Mouse (Mus musculus) liver, postnatal 0 days (tissue): ENCODE results near the gene Btrc. TPM values are rescaled to one million over a fixed set of nuclear protein-coding genes. Genes with fewer than 3 reads are reported as not detected.

Experiments used
- ATAC-seq: fragments of 200-750 bp; cut with Nextera tagmentation; 2 replicates; pipeline ENCODE4 v1.8.0; 2017; ENCODE audit warnings: mild to moderate bottlenecking, moderate library complexity
- DNase-seq: peaks from one replicate; pipeline ENCODE4 v3.0.0-alpha.2; 2016
- H3K27ac ChIP-seq: fragments of 300-500 bp; sonication (generic); 2 replicates; pipeline ENCODE4 v1.5.1; 2014; ENCODE audit warnings: antibody characterized with exemption, moderate library complexity, mild to moderate bottlenecking, low read depth
- H3K27me3 ChIP-seq: fragments of 300-500 bp; sonication (generic); 2 replicates; pipeline ENCODE4 v1.6.1; 2014; ENCODE audit warnings: low read length, control low read depth, mixed read lengths; ENCODE audit not compliant: insufficient read depth
- H3K36me3 ChIP-seq: fragments of 300-500 bp; sonication (generic); replicated peaks from 2 replicates; pipeline ENCODE4 v1.6.1; 2014; ENCODE audit warnings: mild to moderate bottlenecking, control low read depth, low read length, moderate library complexity, mixed read lengths; ENCODE audit not compliant: insufficient read depth
- H3K4me1 ChIP-seq: fragments of 300-500 bp; sonication (generic); 2 replicates; pipeline ENCODE4 v1.6.1; 2014; ENCODE audit warnings: antibody characterized with exemption, mild to moderate bottlenecking, control low read depth; ENCODE audit not compliant: insufficient read depth
- H3K4me2 ChIP-seq: fragments of 300-500 bp; sonication (generic); 2 replicates; pipeline ENCODE4 v1.6.1; 2014; ENCODE audit warnings: low read depth, mild to moderate bottlenecking, low read length, moderate library complexity, mixed read lengths
- H3K4me3 ChIP-seq: fragments of 300-500 bp; sonication (generic); 2 replicates; pipeline ENCODE4 v1.5.1; 2014; ENCODE audit warnings: low read depth, low read length
- H3K9ac ChIP-seq: fragments of 300-500 bp; sonication (generic); replicated peaks from 2 replicates; pipeline ENCODE4 v1.6.1; 2014; ENCODE audit warnings: mild to moderate bottlenecking, moderate library complexity
- H3K9me3 ChIP-seq: fragments of 300-500 bp; sonication (generic); 2 replicates; pipeline ENCODE4 v1.6.1; 2016; ENCODE audit warnings: mild to moderate bottlenecking, control low read depth, low read length, mixed read lengths
- CTCF ChIP-seq: sonication (generic); IDR thresholded peaks from 2 replicates; pipeline ENCODE4 v1.5.1; 2016; ENCODE audit warnings: antibody characterized with exemption, low read depth
- EP300 ChIP-seq: IDR thresholded peaks from 2 replicates; pipeline ENCODE4 v1.6.1; 2016; ENCODE audit warnings: antibody characterized with exemption, low read depth, mild to moderate bottlenecking
- WGBS: fragments of 180-500 bp; shearing (Covaris S2); extraction: QIAGEN DNeasy Blood & Tissue Kit; methylation state at CpG from one replicate; pipeline ENCODE4 v1.1.7; 2014; ENCODE audit not compliant: insufficient replicate concordance; 5-methylcytosine and 5-hydroxymethylcytosine counted together
- polyA plus RNA-seq: library from polyadenylated mRNA; unstranded; fragments of >200 nt; fragmentation: Nextera tagmentation; extraction: Ambion mirVana; gene quantifications from 2 replicates; pipeline ENCODE4 v1.2.1, GENCODE M21; 2015

The Btrc gene
- polyA plus RNA-seq, 1 experiment from 2014 or later = 21.3 TPM

DNA sequence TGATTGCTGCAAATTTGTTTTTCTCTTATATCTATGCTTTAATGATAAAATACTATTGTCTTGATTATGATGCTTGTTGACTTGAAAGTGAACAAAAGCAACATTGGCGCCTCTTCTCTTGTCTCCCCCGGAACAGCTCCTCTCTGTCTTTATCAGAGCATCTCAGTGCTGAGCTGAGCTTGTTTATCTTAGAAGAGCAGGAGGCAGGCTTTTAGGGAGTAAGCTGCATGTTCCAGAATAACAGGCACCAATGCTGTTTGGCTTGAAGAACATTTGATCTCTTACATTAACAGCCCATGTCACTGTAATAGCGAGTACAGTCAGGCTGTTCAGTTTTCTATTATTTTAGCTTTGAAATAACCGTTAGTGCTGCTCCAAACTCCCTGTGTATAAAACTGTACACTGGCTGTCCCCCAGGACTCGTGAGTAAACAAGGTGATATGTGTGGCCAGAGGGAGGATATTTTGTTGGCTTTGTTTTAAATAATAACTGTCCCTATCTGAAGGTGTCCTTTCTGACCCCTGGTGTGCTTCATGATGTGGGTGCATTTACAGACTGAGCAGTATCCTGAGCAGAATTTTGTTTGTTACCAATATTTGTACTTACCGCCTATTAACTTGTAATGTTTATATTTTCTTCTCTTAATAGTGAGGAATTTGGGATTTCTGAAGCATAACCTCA, 81.9 kb downstream of the Btrc start:
- Histone ChIP-seq H3K27me3 (no peaks in the 10 kb centered on the region), H3K36me3 (no peaks in the 10 kb centered on the region), H3K9me3 (no peaks in the 10 kb centered on the region), H3K4me3 (peak overlapping the region; percentile 51), H3K4me2 (peak overlapping the region; percentile 48; the same call in 1 of the 2 replicates), H3K27ac (peak overlapping the region; percentile 90), H3K4me1 (peaks cover 29% of the 10 kb centered on the region), H3K9ac (peak overlapping the region; percentile 67)
- DNase-seq (peak; percentile 29), ATAC-seq (peak; percentile 97)
- TF ChIP-seq EP300 (peak; percentile 99), CTCF (no peak)
- 37% methylated on average over 6 of the region's 6 CpGs for WGBS

DNA sequence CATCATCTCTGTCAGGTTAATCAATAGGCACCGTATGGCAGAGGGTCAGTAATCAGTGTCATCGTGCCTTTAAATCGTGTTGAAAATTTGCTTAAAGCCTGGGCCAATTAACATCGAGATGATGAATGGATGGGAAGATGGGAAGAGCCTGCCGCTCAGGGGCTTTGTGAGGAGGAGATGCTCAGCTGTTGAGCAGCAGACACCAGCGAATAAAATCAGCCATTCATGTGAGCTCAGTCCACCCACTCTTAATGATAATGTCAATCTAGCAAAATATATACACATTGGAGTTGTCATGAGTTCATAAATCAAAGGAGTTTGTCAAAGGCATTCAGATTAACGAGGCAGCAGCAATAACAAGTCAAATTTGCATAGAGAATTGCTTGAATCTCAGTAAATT, 83.1 kb downstream of the Btrc start:
- Histone ChIP-seq H3K4me2 (peak overlapping the region; percentile 70), H3K27ac (peak overlapping the region; percentile 90), H3K27me3 (no peaks in the 10 kb centered on the region), H3K9me3 (no peaks in the 10 kb centered on the region), H3K4me1 (peaks cover 24% of the 10 kb centered on the region), H3K4me3 (peak overlapping the region; percentile 51), H3K9ac (peak overlapping the region; percentile 67), H3K36me3 (no peaks in the 10 kb centered on the region)
- no peak for TF ChIP-seq EP300
- no peak for TF ChIP-seq CTCF
- no peak for DNase-seq
- 63% methylated on average over 7 of the region's 7 CpGs for WGBS
- no peak for ATAC-seq

DNA sequence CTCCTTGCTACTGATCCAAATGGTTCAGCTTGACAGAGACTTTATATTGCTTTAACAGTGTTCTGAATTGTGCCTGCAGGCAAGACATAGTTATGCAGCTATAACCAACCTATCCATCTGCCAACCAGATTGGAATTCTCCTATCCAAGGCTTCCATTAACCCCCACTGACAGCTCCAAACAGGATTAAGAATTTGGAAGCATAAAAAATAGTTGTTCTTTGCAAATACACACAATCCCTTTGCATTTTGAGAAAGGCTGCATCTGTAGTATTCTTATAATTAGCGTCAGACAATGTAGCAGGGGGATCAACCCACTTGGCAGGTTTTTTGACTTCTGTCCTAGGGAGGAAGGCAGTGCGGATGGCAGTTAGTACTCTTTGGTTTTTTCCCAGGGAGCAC, 83.7 kb downstream of the Btrc start:
- 91% methylated on average over 2 of the region's 2 CpGs for WGBS
- H3K4me3 ChIP-seq = peak overlapping the region; percentile 51

DNA sequence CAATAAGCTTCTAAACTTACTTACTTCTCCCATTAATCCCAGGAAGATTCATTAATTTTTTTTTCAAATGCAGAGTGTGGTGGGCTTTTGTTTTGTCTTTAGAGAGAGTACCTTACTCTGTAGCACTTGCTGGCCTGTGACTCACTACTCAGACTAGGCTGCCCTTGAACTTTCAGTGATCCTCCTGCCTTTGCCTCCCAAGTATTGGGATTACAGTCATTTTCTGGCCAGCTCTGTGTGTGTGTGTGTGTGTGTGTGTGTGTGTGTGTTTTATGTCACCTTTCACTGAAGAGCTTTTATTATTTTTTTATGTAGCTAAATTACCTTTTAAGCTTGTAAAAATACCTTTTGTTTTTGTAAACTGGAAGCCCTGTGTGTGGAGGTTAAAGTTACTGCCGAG, 84.4 kb downstream of the Btrc start:
- DNase-seq (no peak), ATAC-seq (no peak)
- no peak for TF ChIP-seq EP300
- TF ChIP-seq CTCF = no peak
- peak overlapping the region; percentile 70 for H3K4me2 ChIP-seq
- no peaks in the 10 kb centered on the region for H3K9me3 ChIP-seq
- peaks cover 5% of the 10 kb centered on the region; the same call in 1 of the 2 replicates for H3K36me3 ChIP-seq
- no peak overlapping the region for H3K27ac ChIP-seq
- H3K4me3 ChIP-seq = peak overlapping the region; percentile 51
- no peaks in the 10 kb centered on the region for H3K27me3 ChIP-seq
- peak overlapping the region; percentile 67 for H3K9ac ChIP-seq
- H3K4me1 ChIP-seq = peaks cover 19% of the 10 kb centered on the region
- 98% methylated on average over 1 of the region's 1 CpGs for WGBS

More for the DNA sequence above, 83.7 kb downstream of the Btrc start:
- DNase-seq (no peak), ATAC-seq (no peak)
- H3K36me3 ChIP-seq = no peaks in the 10 kb centered on the region
- H3K9me3 ChIP-seq = no peaks in the 10 kb centered on the region
- H3K4me2 ChIP-seq = peak overlapping the region; percentile 70
- H3K27ac ChIP-seq = no peak overlapping the region; the same call in 1 of the 2 replicates
- TF ChIP-seq CTCF = no peak
- no peak for TF ChIP-seq EP300
- H3K27me3 ChIP-seq = no peaks in the 10 kb centered on the region
- H3K9ac ChIP-seq = peak overlapping the region; percentile 67
- H3K4me1 ChIP-seq = peaks cover 19% of the 10 kb centered on the region

DNA sequence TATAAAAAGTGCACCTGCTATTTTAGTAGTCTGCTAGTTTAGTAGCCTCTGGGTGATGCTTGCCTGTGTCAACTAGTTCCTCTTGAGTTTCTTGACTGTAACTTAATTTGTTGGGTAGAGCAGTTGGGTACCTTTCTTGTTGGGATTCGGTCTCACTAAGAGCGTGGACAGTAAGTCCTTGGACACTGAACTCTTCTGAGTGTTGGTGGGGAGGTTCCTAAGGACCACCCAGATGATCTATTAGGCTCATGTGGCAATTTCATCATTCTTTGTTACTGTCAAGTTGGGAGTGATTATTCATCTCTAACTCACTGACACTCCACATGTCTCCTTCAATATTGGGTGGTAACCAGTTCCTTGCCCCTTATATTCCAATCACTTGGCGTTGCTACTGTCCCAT, 90.9 kb downstream of the Btrc start:
- no peak overlapping the region for H3K27ac ChIP-seq
- TF ChIP-seq CTCF (no peak), EP300 (no peak)
- peaks cover 14% of the 10 kb centered on the region for H3K36me3 ChIP-seq
- no peaks in the 10 kb centered on the region for H3K9me3 ChIP-seq
- no peak for DNase-seq
- no peaks in the 10 kb centered on the region for H3K27me3 ChIP-seq
- no peak overlapping the region for H3K4me3 ChIP-seq
- WGBS = 92% methylated on average over 3 of the region's 3 CpGs
- ATAC-seq = no peak
- no peak overlapping the region for H3K9ac ChIP-seq
- H3K4me2 ChIP-seq = no peak overlapping the region
- H3K4me1 ChIP-seq = no peaks in the 10 kb centered on the region

DNA sequence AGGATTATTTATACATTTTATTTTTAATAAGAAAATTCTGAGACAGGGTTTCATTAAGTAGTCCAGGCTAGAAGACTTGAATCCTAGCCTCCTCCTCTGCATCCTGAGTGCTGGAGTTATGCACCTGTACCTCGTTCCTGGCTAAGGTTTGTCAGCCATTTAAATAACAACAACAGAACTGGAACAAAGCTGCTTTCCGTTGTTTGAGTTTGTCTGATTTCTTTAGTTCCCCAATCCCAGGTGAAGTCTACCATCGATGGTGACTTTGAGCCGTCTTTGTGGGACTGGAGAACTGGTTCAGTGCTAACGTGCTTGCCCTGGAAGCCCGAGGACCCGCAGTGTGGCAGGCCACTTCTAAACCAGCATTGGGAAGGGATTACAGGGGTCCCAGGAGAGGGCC, 93.4 kb downstream of the Btrc start:
- 89% methylated on average over 7 of the region's 7 CpGs for WGBS
- no peak for ATAC-seq
- Histone ChIP-seq H3K4me3 (no peak overlapping the region), H3K36me3 (peaks cover 22% of the 10 kb centered on the region), H3K27ac (no peak overlapping the region), H3K27me3 (no peaks in the 10 kb centered on the region), H3K9me3 (no peaks in the 10 kb centered on the region), H3K9ac (no peak overlapping the region), H3K4me2 (no peak overlapping the region), H3K4me1 (no peaks in the 10 kb centered on the region)
- no peak for DNase-seq
- TF ChIP-seq EP300 (no peak), CTCF (no peak)
